Mouse (Mus musculus) pancreas, adult 10 weeks (tissue): ENCODE data around the gene Vmn2r114. TPM values are rescaled to one million over a fixed set of nuclear protein-coding genes. Genes with fewer than 3 reads are reported as not detected.

Experiments
- polyA plus RNA-seq: library from polyadenylated mRNA; stranded (reverse); fragments of 350-450 nt; fragmentation: Illumina TruSeq; extraction: RNeasy Lipid Tissue Mini Kit (QIAGEN cat#74804); gene quantifications from one replicate; pipeline ENCODE4 v1.2.3, GENCODE M21; 2015; ENCODE audit warnings: low read depth, low replicate concordance; ENCODE audit not compliant: insufficient read depth

Gene Vmn2r114
- not detected for polyA plus RNA-seq

DNA sequence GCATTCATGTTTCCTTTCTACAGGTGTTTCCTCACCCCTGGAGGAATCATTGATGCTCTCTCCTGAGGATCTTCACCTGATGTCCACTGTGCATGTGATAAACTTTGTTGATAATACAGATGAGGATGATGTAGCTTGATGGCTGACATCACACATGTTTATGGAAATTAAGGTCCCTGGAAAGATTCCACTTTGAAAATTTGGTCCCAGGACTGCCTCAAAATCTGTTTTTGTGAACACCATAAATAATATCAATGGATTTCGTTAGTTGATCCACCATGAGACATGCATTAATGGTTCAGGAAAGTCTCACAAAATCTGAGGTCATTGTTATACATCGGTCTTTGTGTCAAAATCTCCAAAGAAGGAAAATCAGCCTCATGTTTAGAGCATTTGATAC, at the start of gene Vmn2r114:
TSS of gene Vmn2r114 (minus strand) at position 101 of the 400 bp plus-strand sequence.

GRCm38 (mm10) chr17:23343441-23343840, 31.1 kb upstream of the Vmn2r114 start, which contains the start of gene Vmn2r115:
Gene Vmn2r115, plus strand, starts transcription at chr17:23343741.

Other genes with a start within 250 kb of the Vmn2r114 start
- gene Zfp40, start 119.3 kb downstream of the Vmn2r114 start, polyA plus RNA-seq = 4.2 TPM
- not detected for gene Vmn2r115, start 31.2 kb upstream of the Vmn2r114 start, polyA plus RNA-seq
- not detected for gene Vmn2r116, start 72.1 kb upstream of the Vmn2r114 start, polyA plus RNA-seq
- gene Vmn2r117, start 167.2 kb upstream of the Vmn2r114 start, polyA plus RNA-seq = not detected